Mouse (Mus musculus): ENCODE data around the gene Ccr10.
"Not testable (repeated sequence)": the region's sequence is repeated elsewhere in the genome, so short reads cannot be mapped to it uniquely, and the experiment has no call there.

Ccr10 gene

GRCm38 (mm10) chr11:101170811-101171610 lies 4.2 kb downstream of the Ccr10 start, which contains the start of gene Plekhh3:
Gene Plekhh3, minus strand, starts transcription at chr11:101171351.
- DNase-seq, result peak; percentile 98

- DNase-seq, result no peak
Measured at GRCm38 (mm10) chr11:101170354-101170810, 4.9 kb downstream of the Ccr10 start, which contains the start of gene Cntnap1. Gene Cntnap1, plus strand, starts transcription at chr11:101170523.

GRCm38 (mm10) chr11:101169301-101170107 lies 5.7 kb downstream of the Ccr10 start:
- DNase-seq, result no peak

- DNase-seq, result no peak
Measured at GRCm38 (mm10) chr11:101168301-101168980, 6.8 kb downstream of the Ccr10 start.

- DNase-seq, result no peak
Measured at GRCm38 (mm10) chr11:101167963-101168300, 7.3 kb downstream of the Ccr10 start.

- DNase-seq, result no peak
Measured at GRCm38 (mm10) chr11:101167211-101167962, 7.9 kb downstream of the Ccr10 start.

GRCm38 (mm10) chr11:101166357-101166756 lies 8.9 kb downstream of the Ccr10 start:
- no peak for DNase-seq

GRCm38 (mm10) chr11:101164677-101165580 lies 10.3 kb downstream of the Ccr10 start:
- no peak for DNase-seq

- no peak for DNase-seq
Measured at GRCm38 (mm10) chr11:101164351-101164665, 10.9 kb downstream of the Ccr10 start.

GRCm38 (mm10) chr11:101163476-101164350 lies 11.5 kb downstream of the Ccr10 start:
- no peak for DNase-seq

GRCm38 (mm10) chr11:101162772-101163171 lies 12.5 kb downstream of the Ccr10 start:
- peak; percentile 50 for DNase-seq

GRCm38 (mm10) chr11:101162301-101162700 lies 12.9 kb downstream of the Ccr10 start:
- no peak for DNase-seq

- DNase-seq, result no peak
Measured at GRCm38 (mm10) chr11:101161551-101161950, 13.7 kb downstream of the Ccr10 start.

GRCm38 (mm10) chr11:101160981-101161505 lies 14.2 kb downstream of the Ccr10 start:
- DNase-seq, result not testable (repeated sequence)

- not testable (repeated sequence) for DNase-seq
Measured at GRCm38 (mm10) chr11:101160151-101160550, 15.1 kb downstream of the Ccr10 start.

GRCm38 (mm10) chr11:101155728-101156371 lies 19.4 kb downstream of the Ccr10 start, which contains the start of gene Tubg2:
Gene Tubg2, plus strand, starts transcription at chr11:101155907.
- peak; percentile 90 for DNase-seq

GRCm38 (mm10) chr11:101155151-101155550 lies 20.1 kb downstream of the Ccr10 start:
- DNase-seq, result no peak

- no peak for DNase-seq
Measured at GRCm38 (mm10) chr11:101154648-101155047, 20.6 kb downstream of the Ccr10 start.

GRCm38 (mm10) chr11:101152825-101153224 lies 22.4 kb downstream of the Ccr10 start:
- DNase-seq, result no peak
